Mouse (Mus musculus): ENCODE results near the gene Pkn1.

Gene Pkn1

DNA sequence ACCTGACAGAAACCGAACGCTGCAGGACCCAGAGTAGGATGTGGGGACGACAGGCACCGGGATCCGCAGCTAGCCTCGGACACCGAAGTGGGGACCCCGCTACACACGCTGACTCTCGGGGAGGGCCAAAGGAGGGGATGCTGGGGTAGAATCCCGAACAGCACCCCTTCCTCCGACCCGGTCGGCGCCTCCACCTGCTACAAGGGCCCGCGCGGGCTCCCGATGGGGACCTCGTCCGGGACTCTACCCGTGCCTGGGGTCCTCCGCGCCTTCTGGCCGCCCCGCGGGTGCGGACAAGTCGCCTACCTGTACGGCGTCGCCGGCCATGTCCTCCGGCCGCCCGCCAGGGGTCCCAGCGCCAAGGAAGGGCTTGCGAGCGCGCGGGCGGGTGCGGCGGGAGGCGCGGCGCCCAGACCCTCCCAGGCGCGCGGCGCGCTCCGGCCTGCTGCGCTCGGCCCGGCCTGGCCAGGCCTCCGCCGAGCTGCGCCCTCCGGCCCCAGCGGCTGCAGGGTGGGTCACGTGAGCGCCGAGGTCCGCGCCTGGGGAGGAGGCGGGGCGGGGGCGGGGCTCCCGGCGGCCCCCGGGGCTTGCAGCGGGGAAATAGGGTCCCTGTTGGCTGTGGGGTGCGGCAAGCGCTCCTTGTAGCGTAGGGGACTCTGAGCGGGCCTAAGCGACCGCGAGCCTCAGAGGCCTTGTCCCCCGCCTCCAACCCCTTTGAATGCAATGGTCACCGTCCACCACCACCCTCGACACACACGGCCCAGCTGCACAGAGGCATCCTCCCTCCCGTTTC is at the start of gene Pkn1:
TSS of gene Pkn1 (minus strand) at position 519 of the 793 bp plus-strand sequence.
- DNase-seq: peak; percentile 75 to 81

DNA sequence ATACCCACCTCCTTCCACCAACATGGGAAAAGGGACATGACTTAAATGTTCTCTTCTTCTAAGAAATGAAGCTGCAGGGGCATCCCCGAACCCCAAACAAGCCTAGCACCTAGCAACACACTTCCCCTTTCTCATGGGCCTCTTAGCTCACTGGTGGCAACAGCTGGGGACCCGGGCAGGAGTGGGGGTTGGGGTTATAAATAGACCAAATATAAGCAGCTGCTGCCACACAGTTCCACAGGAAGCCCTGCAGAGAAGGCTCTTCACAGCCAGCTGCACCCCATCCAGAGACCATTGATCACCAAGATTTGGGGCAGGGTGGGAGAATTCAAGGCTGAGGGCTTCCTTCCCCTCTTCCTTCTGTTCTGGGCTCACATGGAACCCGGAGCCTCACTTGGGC is 49.7 kb upstream of the Pkn1 start:
- DNase-seq: no peak

DNA sequence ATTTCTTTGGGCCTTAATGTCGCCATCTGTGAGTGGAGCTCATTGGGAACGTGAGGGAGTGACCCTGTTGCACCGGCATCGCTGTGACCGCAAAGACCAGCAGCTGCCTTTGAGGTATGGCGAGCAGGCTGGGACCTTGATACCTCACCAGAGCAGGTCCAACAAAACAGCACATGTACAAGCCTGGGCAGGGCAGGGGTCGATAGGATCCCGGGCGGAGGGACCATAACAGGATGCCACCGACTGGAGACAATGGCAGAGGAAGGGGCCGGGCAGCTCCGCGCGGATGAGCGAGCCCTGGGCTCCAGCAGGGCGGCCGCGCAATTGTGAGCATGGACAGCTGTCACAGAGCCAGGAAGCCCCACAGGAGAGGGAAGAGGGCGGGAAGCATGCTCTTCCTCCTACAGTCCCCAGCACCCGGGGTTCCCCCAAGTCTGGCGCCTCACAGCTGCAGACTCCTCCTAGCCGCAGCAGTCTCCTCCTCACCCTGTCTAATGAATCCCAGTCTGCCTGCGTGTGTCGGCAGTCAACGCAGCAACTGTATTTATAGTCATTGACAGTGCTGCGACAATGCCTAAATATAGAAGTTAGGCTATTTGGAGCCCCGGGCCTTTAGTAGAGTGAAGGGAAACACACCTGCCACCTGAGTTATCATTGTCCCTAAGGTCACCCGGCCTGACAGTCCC is 48.8 kb upstream of the Pkn1 start:
- DNase-seq: peak in 1 of 2 experiments; percentile 11

- DNase-seq: no peak
Observed at GRCm38 (mm10) chr8:83744070-83744469, 45.1 kb upstream of the Pkn1 start.

GRCm38 (mm10) chr8:83742968-83743367 is 44.0 kb upstream of the Pkn1 start:
- DNase-seq: no peak

DNA sequence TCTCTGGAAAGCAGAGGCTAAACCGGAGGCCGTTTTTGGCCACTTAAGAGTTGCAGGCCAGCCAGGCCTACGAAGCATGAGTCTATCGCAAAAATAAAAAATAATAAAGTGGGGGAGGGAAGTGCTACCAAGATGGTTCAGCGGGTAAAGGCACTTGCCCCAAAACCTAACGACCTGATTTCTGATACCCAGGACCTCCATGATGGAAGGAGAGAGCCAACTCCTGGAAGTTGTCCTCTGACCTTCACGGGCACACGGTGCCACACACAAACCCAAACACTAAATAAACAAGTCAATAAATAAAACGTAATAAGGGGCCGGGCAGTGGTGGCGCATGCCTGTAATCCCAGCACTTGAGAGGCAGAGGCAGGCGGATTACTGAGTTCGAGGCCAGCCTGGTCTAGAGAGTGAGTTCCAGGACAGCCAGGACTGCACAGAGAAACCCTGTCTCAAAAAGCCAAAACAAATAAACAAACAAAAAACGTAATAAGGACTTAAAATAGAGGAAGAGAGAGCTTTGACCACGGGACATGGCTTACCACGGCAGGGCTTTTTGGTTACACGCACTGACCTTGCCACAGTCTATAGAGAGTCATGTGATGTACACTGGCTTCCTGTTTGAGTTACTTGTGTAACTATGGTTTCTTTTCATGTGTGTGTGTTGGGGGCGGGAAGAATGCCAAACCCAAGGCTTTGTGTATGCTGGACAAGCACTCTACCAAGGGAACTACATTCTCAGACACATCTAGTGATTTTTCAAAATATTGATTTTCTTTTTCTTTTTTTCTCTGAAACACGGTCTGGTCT is 43.1 kb upstream of the Pkn1 start:
- DNase-seq: no peak

GRCm38 (mm10) chr8:83740976-83741741 is 42.2 kb upstream of the Pkn1 start, which contains the start of gene Adgre5:
Gene Adgre5 (minus strand): TSS chr8:83741326.
- DNase-seq: no peak

- no peak for DNase-seq
Observed at GRCm38 (mm10) chr8:83740586-83740975, 41.6 kb upstream of the Pkn1 start.

DNA sequence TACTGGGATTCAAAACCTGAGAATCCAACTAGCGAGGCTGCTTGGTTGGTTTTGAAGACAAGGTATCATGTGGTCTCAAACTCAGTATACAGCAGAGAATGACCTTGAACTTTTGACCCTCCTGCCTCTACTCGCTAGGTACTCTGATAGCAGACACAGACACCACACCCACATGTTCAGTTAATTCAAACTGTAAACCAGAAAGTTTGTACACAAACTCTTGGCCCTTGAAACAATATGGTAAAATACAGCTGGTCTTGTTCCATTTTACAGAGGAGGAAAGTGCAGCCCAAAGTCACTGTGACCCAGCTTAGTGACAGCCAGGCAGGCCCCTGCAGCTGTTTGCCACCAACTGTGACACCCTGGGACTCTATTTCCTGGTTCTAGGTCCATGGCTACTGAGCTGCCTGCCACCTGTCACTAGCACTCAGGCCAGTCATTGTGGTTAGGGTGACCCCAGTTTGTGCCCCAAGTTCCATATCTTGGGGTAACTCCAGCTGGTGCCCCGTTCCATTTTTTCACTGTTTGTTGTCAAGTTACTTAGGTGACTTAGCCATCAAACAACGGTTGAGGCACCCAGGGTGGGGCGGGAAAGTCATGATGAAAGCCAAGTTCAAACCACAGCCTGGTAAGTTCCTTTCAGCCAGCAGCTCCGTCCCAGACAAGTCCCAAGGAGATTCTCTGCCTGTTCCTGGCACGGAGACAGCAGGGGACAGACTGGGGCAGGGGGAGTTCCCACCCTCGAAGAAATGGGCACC is 40.9 kb upstream of the Pkn1 start:
- no peak for DNase-seq

DNA sequence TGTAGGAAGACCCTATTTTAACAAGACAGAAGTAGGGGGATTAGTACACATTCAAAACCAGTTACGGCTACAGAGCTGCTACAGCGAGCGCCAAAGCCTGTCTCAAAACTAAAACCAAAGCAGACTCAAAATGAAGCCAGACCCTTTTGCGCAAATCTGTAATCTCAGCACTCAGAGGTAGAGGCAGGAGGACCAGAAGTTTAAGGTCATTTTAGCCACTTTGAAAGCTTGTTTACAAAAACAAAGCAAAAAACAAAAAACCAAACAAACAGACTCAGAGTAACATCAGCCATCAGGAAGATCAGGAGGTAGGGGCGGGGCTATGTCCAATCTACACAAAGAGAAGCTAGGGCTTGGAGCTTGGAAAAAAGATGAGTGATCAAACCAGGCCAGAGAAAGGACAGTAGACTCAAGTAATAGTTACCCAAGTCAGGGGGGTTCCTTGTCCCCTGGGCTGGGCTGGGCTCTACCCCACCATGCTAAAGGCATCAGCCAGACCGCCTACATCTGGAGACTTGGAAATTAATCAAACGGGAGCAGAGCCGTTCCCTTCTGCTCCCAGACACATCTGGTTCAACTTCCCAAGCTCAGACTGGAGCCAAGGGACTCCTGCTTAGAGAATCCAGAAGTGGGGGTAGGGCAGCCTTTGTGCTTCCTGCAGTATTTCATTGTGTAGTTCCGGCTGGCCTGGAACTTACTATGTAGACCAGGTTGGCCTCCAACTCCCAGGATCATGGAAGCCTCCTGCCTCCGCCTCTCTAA is 40.2 kb upstream of the Pkn1 start:
- DNase-seq: no peak

- DNase-seq: no peak
Observed at GRCm38 (mm10) chr8:83737852-83738562, 39.0 kb upstream of the Pkn1 start.

DNA sequence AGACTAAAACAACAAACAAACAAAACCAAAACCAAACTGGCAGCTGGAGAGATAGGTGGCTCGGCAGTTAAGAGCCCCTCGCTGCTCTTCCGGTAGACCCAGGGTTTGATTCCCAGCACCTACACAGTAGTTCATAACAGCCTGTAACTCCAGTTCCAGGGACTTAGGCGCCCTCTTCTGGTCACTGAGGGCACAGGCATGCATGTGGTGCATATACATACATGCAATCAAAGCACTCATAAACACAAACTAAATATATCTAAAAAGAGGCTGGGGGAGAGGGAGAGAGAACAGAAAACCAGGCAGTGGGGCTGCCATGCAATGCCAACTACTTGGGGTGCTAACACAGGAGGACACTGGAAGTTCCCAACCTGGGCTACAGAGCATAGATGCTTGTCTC is 38.4 kb upstream of the Pkn1 start:
- no peak for DNase-seq

GRCm38 (mm10) chr8:83736681-83737080 is 37.7 kb upstream of the Pkn1 start:
- DNase-seq: no peak

GRCm38 (mm10) chr8:83732919-83733318 is 33.9 kb upstream of the Pkn1 start:
- DNase-seq: no peak

- no peak for DNase-seq
Observed at GRCm38 (mm10) chr8:83731906-83732305, 32.9 kb upstream of the Pkn1 start.

DNA sequence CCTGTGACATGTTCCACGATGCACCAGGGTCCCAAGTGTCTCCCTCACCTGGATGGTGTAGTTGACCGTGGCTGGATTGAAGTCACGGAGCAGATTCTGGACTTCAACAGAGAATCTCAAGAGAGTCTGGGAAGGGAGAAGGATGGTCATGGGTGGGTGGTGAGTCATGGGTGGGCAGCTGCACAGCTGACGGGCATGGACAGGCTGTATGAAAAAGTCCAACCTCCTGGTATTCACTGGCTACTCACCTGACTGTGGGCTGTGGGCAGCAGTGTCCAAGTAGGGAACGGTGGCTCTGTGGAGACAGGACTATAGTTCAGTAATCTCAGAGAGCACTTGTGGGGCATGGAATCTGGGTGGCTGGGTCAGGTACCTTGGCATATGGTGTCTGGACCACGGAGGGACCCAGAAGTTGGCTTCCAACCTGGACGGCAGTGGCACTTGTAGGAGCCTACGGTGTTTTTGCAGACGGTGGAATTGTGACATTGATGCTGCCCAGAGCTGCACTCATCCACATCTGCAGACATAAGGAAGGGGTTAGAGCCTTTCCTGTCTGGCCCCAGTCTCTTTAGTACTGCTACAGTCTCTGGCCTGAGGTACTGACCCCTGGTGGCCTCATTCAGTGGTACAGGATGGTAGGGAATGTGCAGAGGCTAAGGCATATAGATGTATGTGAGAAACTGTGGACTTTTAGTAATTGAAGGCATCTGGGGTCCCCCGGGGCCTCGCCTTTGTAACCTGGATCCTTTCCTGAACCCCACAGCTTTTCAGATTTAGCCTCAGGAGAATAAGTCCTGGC is 30.2 kb upstream of the Pkn1 start:
- DNase-seq: peak in 1 of 2 experiments; percentile 11

GRCm38 (mm10) chr8:83725521-83726102 is 26.6 kb upstream of the Pkn1 start:
- DNase-seq: no peak

DNA sequence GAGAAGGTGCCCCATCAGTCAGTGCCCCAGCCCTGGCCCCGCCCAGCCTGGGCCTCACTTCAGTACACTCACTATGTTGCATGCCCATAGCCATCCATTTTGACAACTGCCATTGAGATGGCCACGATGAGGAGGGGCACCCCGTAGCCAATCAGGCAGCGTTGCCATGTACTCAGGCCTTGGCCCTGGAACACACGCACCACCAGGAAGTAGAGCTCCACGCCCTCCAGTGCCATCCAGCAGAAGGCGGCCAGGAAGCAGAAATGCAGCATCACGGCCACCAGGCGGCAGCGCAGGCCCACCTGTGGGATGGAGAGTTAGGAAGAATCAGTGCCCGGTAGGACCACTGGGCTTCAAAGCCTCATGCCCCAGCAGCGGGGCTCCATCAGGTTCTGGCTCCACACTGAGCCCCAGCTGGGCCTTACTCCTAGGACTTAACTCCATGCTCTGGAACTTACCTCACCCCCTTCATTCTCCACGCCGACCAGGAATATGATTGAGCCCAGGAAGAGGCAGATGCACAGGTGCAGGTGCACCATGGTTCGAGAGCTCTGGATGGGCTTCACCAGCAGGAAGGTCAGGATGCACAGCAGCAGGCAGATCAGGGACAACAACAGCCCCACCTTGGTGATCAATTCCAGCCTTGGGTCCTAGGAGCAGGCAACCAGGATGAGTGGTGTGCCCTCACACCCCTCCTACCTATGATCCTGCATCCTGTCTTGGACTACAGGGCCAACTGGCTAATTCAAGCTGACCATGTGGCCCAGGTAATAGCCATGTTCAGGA is 25.9 kb upstream of the Pkn1 start:
- peak; percentile 74 to 77 for DNase-seq

Data from cerebellum, adult 18-20 months (tissue).